Mouse (Mus musculus) E14TG2a.4 (cell line): ENCODE data around the gene Krt222.

ENCODE experiments used
- CTCF ChIP-seq: conservative IDR thresholded peaks from 2 replicates; pipeline ENCODE4 v1.5.1; 2014; ENCODE audit warnings: low read length
- NANOG ChIP-seq: IDR thresholded peaks from 2 replicates; pipeline ENCODE4 v1.6.1; 2014; ENCODE audit warnings: borderline replicate concordance, low read length, mixed read lengths
- POU5F1 ChIP-seq: IDR thresholded peaks from 2 replicates; pipeline ENCODE4 v1.6.1; 2014; ENCODE audit warnings: low read length, borderline replicate concordance

DNA sequence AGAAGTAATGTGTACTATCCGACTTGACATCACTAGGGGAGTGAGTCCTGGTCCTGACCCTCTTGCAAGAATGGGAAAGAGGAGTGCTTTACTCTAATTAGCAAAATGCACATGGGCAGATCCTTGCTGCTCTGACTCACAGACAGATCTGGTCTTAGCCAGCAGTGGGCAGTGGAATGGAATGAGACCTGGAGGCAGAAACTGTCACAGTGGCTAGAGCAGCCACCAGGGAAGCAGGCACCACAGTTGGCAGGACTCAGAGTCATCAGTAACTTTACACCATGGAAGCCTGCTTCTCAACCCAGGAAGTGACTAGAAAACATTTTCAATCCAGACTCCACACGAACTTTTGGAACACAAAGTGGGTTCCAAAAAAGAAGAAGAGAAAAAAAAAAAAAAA, 22.1 kb downstream of the Krt222 start:
- TF ChIP-seq CTCF (no peak), POU5F1 (no peak), NANOG (no peak)
